Mouse (Mus musculus) heart, postnatal 4 days (tissue): ENCODE results near the gene Cdc42ep3. TPM values are rescaled to one million over a fixed set of nuclear protein-coding genes. Genes with fewer than 3 reads are reported as not detected.

Experiments used
- DNase-seq: peaks from one replicate; pipeline ENCODE4 v3.0.0; 2021
- total RNA-seq, 2 experiments: library from RNA; stranded (reverse); gene quantifications; 2 replicates each; pipeline ENCODE4 v1.2.3; 2021

Cdc42ep3 gene
- 10 to 100 TPM; 46.1 to 47.5 TPM for total RNA-seq

GRCm38 (mm10) chr17:79354444-79355270 is at the start of gene Cdc42ep3:
Gene Cdc42ep3 (minus strand): TSS chr17:79355091.
- peak; percentile 86 for DNase-seq

- DNase-seq = peak; percentile 22
Measured at GRCm38 (mm10) chr17:79400356-79400755, 45.5 kb upstream of the Cdc42ep3 start.

GRCm38 (mm10) chr17:79398416-79398815 is 43.5 kb upstream of the Cdc42ep3 start:
- no peak for DNase-seq

GRCm38 (mm10) chr17:79394799-79395198 is 39.9 kb upstream of the Cdc42ep3 start:
- no peak for DNase-seq

GRCm38 (mm10) chr17:79393886-79394285 is 39.0 kb upstream of the Cdc42ep3 start:
- DNase-seq = no peak

GRCm38 (mm10) chr17:79387465-79388066 is 32.7 kb upstream of the Cdc42ep3 start:
- DNase-seq = no peak

GRCm38 (mm10) chr17:79381485-79381884 is 26.6 kb upstream of the Cdc42ep3 start:
- DNase-seq = no peak

GRCm38 (mm10) chr17:79379191-79379590 is 24.3 kb upstream of the Cdc42ep3 start:
- DNase-seq = no peak

- no peak for DNase-seq
Measured at GRCm38 (mm10) chr17:79376434-79377210, 21.7 kb upstream of the Cdc42ep3 start.

GRCm38 (mm10) chr17:79372973-79373372 is 18.1 kb upstream of the Cdc42ep3 start:
- no peak for DNase-seq

- DNase-seq = no peak
Measured at GRCm38 (mm10) chr17:79364749-79365450, 10.0 kb upstream of the Cdc42ep3 start.

GRCm38 (mm10) chr17:79356071-79356601 is 1.2 kb upstream of the Cdc42ep3 start:
- peak; percentile 57 for DNase-seq

GRCm38 (mm10) chr17:79355271-79355991 is 540 bp upstream of the Cdc42ep3 start:
- DNase-seq = peak; percentile 76

GRCm38 (mm10) chr17:79354174-79354443 is 782 bp downstream of the Cdc42ep3 start:
- DNase-seq = no peak

GRCm38 (mm10) chr17:79353446-79354173 is 1.3 kb downstream of the Cdc42ep3 start:
- DNase-seq = peak; percentile 59

GRCm38 (mm10) chr17:79350751-79351191 is 4.1 kb downstream of the Cdc42ep3 start:
- no peak for DNase-seq

- DNase-seq = no peak
Measured at GRCm38 (mm10) chr17:79349371-79349770, 5.5 kb downstream of the Cdc42ep3 start.

- no peak for DNase-seq
Measured at GRCm38 (mm10) chr17:79347920-79348589, 6.8 kb downstream of the Cdc42ep3 start.

- DNase-seq = no peak
Measured at GRCm38 (mm10) chr17:79347291-79347690, 7.6 kb downstream of the Cdc42ep3 start.

- DNase-seq = no peak
Measured at GRCm38 (mm10) chr17:79345001-79345709, 9.7 kb downstream of the Cdc42ep3 start.
